Mouse (Mus musculus): ENCODE data around the gene Skap2. TPM values are rescaled to one million over a fixed set of nuclear protein-coding genes. Genes with fewer than 3 reads are reported as not detected.
A peak's percentile ranks its signal among the peaks of the same experiment; 100 is the strongest.

Gene Skap2
- polyA plus RNA-seq, 1 experiment from 2014 or later, result 78.5 TPM

DNA sequence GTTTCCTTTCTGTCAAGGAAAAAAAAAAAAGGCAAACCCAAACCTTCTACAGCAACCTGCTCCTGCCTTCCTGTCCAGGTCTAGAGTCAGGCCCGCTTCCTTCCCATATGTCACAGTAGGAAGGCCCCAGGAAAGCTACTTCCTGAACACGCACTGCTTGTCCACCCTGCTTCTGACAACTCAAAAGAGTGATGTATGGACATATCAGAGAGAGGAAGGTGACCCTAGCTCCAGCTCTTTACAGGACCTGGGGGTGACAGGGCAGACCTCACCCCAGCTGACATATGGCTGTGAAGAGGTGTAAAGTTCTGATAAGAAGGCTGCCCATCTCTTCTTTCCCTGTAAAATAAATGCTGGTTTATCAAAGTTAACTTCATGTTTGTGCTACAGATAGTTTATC, 133.8 kb downstream of the Skap2 start:
- peak overlapping the region; percentile 55; the same call in 1 of the 2 replicates for H3K27ac ChIP-seq (ENCODE audit: low read length)
- TF ChIP-seq CTCF (IDR thresholded peaks at IDR 0.05) (no peak), EP300 (IDR thresholded peaks at IDR 0.05) (peak; percentile 94)
- no peak overlapping the region for H3K9ac ChIP-seq (replicated peaks; ENCODE audit: low read depth)
- H3K4me2 ChIP-seq (replicated peaks; ENCODE audit: low read depth, low read length), result no peak overlapping the region
- no peak overlapping the region for H3K4me3 ChIP-seq (ENCODE audit: low read depth, low read length)
- H3K36me3 ChIP-seq (ENCODE audit: insufficient read depth, low read length), result no peaks in the 10 kb centered on the region
- peak; percentile 47 for ATAC-seq
- no peaks in the 10 kb centered on the region for H3K9me3 ChIP-seq (ENCODE audit: low read length)
- H3K27me3 ChIP-seq (replicated peaks; ENCODE audit: insufficient read depth, low read length), result no peaks in the 10 kb centered on the region
- DNase-seq (ENCODE audit: low spot score), result peak; percentile 66
- H3K4me1 ChIP-seq (ENCODE audit: insufficient read depth, low read depth, low read length), result peaks cover 9% of the 10 kb centered on the region; the same call in 1 of the 2 replicates
- WGBS, result 61% methylated on average over 2 of the region's 2 CpGs

DNA sequence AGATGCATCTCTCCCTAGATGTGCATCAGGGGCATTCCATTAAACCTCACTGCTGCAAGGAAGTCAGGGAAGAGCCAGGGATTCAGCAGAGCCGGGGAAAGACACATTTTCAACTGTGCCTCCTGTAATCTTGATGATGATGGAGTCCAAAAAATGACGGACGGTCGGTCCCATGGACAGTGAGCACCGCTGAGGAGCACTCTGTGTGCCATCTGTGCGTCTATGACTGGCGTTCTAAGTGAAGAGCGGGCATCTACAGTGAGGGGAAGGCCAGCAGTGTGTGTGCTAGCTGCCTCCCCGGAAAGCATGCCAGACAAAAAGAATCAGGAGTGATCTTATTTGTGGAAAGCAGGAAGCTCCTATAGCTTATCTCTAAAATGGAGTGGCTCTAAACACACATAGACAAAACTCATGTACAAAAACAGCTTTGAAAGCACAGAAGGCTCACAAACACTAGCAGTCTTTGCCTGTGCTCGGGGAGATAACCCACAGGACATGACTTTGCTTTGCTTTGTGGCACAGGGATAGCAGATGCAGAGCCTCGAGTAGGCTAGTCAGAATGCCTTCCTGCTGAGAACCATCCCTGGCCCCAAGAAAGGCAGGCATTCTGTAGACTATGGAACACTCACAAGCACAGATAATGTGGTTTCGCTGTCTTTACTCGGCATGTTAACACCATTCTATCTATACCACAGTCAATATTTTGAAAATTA, 135.4 kb downstream of the Skap2 start:
- Histone ChIP-seq H3K27me3 (replicated peaks; ENCODE audit: insufficient read depth, low read length) (no peaks in the 10 kb centered on the region), H3K9ac (replicated peaks; ENCODE audit: low read depth) (no peak overlapping the region), H3K4me3 (ENCODE audit: low read depth, low read length) (no peak overlapping the region), H3K36me3 (ENCODE audit: insufficient read depth, low read length) (no peaks in the 10 kb centered on the region), H3K27ac (ENCODE audit: low read length) (peak overlapping the region; percentile 58), H3K4me1 (ENCODE audit: insufficient read depth, low read depth, low read length) (peaks cover 9% of the 10 kb centered on the region; the same call in 1 of the 2 replicates), H3K9me3 (ENCODE audit: low read length) (no peaks in the 10 kb centered on the region), H3K4me2 (replicated peaks; ENCODE audit: low read depth, low read length) (no peak overlapping the region)
- WGBS, result 42% methylated on average over 13 of the region's 13 CpGs
- TF ChIP-seq EP300 (IDR thresholded peaks at IDR 0.05) (no peak), CTCF (IDR thresholded peaks at IDR 0.05) (no peak)
- DNase-seq (ENCODE audit: low spot score) (no peak), ATAC-seq (no peak)

GRCm38 (mm10) chr6:51875884-51876626, 136.3 kb downstream of the Skap2 start:
- ATAC-seq (peak; percentile 64), DNase-seq (ENCODE audit: low spot score) (peak; percentile 86)
- H3K4me2 ChIP-seq (replicated peaks; ENCODE audit: low read depth, low read length), result no peak overlapping the region
- TF ChIP-seq CTCF (IDR thresholded peaks at IDR 0.05) (peak; percentile 69), EP300 (IDR thresholded peaks at IDR 0.05) (peak; percentile 49; the same call in 1 of the 2 replicates)
- H3K9ac ChIP-seq (replicated peaks; ENCODE audit: low read depth), result no peak overlapping the region
- 16% methylated on average over 6 of the region's 6 CpGs for WGBS
- H3K27ac ChIP-seq (ENCODE audit: low read length), result peak overlapping the region; percentile 58
- H3K27me3 ChIP-seq (replicated peaks; ENCODE audit: insufficient read depth, low read length), result no peaks in the 10 kb centered on the region
- H3K36me3 ChIP-seq (ENCODE audit: insufficient read depth, low read length), result no peaks in the 10 kb centered on the region
- H3K4me1 ChIP-seq (ENCODE audit: insufficient read depth, low read depth, low read length), result peaks cover 9% of the 10 kb centered on the region
- H3K9me3 ChIP-seq (ENCODE audit: low read length), result no peaks in the 10 kb centered on the region
- no peak overlapping the region for H3K4me3 ChIP-seq (ENCODE audit: low read depth, low read length)

DNA sequence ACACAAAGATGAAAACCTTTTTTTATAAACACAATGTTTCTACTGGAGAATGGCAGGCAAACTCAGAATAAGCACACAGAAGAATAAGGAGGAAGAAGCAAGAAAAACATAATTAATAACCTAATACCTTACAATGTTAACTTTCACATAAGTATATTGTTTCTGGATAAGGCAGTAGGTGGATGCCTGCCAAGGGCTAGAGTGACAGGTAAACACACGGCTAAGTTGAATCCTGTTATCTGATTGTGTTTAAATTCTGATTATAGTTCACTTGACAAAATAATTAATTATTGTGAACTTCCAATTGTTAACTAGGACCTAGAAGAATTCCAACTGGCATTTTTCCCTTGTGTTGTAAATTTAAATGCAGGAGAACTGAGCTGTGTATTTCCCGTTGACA, 138.3 kb downstream of the Skap2 start:
- Histone ChIP-seq H3K4me3 (ENCODE audit: low read depth, low read length) (no peak overlapping the region), H3K9me3 (ENCODE audit: low read length) (no peaks in the 10 kb centered on the region), H3K27ac (ENCODE audit: low read length) (0 out of 2 replicates have a peak overlapping the region, but pooled peaks have one; percentile 5), H3K36me3 (ENCODE audit: insufficient read depth, low read length) (no peaks in the 10 kb centered on the region), H3K4me1 (ENCODE audit: insufficient read depth, low read depth, low read length) (peaks cover 3% of the 10 kb centered on the region), H3K4me2 (replicated peaks; ENCODE audit: low read depth, low read length) (no peak overlapping the region), H3K27me3 (replicated peaks; ENCODE audit: insufficient read depth, low read length) (no peaks in the 10 kb centered on the region), H3K9ac (replicated peaks; ENCODE audit: low read depth) (no peak overlapping the region)
- TF ChIP-seq EP300 (IDR thresholded peaks at IDR 0.05) (peak; percentile 89), CTCF (IDR thresholded peaks at IDR 0.05) (no peak)
- WGBS, result 41% methylated on average over 2 of the region's 2 CpGs
- ATAC-seq (peak; percentile 26), DNase-seq (ENCODE audit: low spot score) (peak; percentile 49)

DNA sequence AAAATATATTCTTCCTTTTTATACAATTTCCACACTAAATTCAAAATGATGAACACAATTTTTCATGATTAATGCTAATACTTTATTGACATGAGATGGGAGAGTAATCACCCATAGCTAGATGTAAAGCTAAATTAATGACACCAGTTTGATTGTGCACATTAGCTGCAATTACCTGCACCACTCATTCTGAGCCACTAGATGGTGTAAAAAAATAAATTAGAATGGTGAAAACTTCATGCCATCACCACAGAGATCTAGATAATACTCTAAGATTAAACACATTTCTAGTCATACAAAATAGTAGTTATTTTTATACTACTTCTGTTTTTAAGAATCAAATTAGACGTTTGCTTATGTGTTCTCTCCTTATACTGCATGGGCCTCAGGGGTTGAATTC, 141.2 kb downstream of the Skap2 start:
- peak; percentile 52 for DNase-seq (ENCODE audit: low spot score)
- no peaks in the 10 kb centered on the region for H3K36me3 ChIP-seq (ENCODE audit: insufficient read depth, low read length)
- WGBS, result 3% methylated on average over 1 of the region's 1 CpGs
- H3K4me2 ChIP-seq (replicated peaks; ENCODE audit: low read depth, low read length), result no peak overlapping the region
- no peak overlapping the region for H3K27ac ChIP-seq (ENCODE audit: low read length)
- no peak overlapping the region for H3K9ac ChIP-seq (replicated peaks; ENCODE audit: low read depth)
- no peak overlapping the region for H3K4me3 ChIP-seq (ENCODE audit: low read depth, low read length)
- H3K27me3 ChIP-seq (replicated peaks; ENCODE audit: insufficient read depth, low read length), result no peaks in the 10 kb centered on the region
- no peaks in the 10 kb centered on the region; the same call in 1 of the 2 replicates for H3K4me1 ChIP-seq (ENCODE audit: insufficient read depth, low read depth, low read length)
- TF ChIP-seq CTCF (IDR thresholded peaks at IDR 0.05) (peak; percentile 73), EP300 (IDR thresholded peaks at IDR 0.05) (no peak)
- no peaks in the 10 kb centered on the region for H3K9me3 ChIP-seq (ENCODE audit: low read length)
- ATAC-seq, result no peak

DNA sequence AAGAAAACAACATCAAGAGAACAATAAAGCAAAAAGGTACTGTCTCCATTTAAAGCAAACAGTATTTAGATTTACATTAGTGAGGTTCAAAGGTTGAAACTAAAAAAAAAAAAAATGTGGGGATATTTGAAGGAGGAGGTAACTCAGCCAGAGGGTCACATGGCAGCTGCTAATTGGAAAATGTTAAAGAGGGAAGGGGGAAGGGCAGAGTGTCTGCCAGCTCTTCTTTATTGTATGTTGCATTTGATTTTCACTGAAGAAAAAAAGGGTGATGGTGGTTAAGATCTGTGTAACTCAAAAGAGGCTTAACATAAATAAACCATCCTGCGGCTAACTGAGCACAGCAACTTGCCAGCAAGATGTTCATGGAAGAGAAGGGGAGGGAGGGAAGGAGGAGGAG, 142.1 kb downstream of the Skap2 start:
- no peaks in the 10 kb centered on the region; the same call in 1 of the 2 replicates for H3K4me1 ChIP-seq (ENCODE audit: insufficient read depth, low read depth, low read length)
- 82% methylated on average over 1 of the region's 1 CpGs for WGBS
- no peak for TF ChIP-seq CTCF (IDR thresholded peaks at IDR 0.05)
- no peak for TF ChIP-seq EP300 (IDR thresholded peaks at IDR 0.05)
- no peak overlapping the region for H3K27ac ChIP-seq (ENCODE audit: low read length)
- H3K4me2 ChIP-seq (replicated peaks; ENCODE audit: low read depth, low read length), result no peak overlapping the region
- no peaks in the 10 kb centered on the region for H3K9me3 ChIP-seq (ENCODE audit: low read length)
- DNase-seq (ENCODE audit: low spot score) (no peak), ATAC-seq (no peak)
- H3K4me3 ChIP-seq (ENCODE audit: low read depth, low read length), result no peak overlapping the region
- H3K36me3 ChIP-seq (ENCODE audit: insufficient read depth, low read length), result no peaks in the 10 kb centered on the region
- no peak overlapping the region for H3K9ac ChIP-seq (replicated peaks; ENCODE audit: low read depth)
- H3K27me3 ChIP-seq (replicated peaks; ENCODE audit: insufficient read depth, low read length), result no peaks in the 10 kb centered on the region

Data from lung, postnatal 0 days (tissue).